Mouse (Mus musculus) forebrain, embryonic 13.5 days (tissue): Measurements from ENCODE around the gene Mon1b. TPM values are rescaled to one million over a fixed set of nuclear protein-coding genes. Genes with fewer than 3 reads are reported as not detected.

Experiments used
- ATAC-seq: fragments of 200-750 bp; cut with Nextera tagmentation; 2 replicates; pipeline ENCODE4 v1.8.0; 2017
- H3K27ac ChIP-seq: fragments of 300-500 bp; sonication (generic); 2 replicates; pipeline ENCODE4 v1.5.1; 2015; ENCODE audit warnings: inconsistent platforms, mild to moderate bottlenecking, moderate library complexity
- H3K27me3 ChIP-seq: fragments of 300-500 bp; sonication (generic); 2 replicates; pipeline ENCODE4 v1.6.1; 2015; ENCODE audit warnings: mild to moderate bottlenecking, inconsistent platforms
- H3K36me3 ChIP-seq: fragments of 300-500 bp; sonication (generic); 2 replicates; pipeline ENCODE4 v1.6.1; 2015; ENCODE audit warnings: mild to moderate bottlenecking, inconsistent platforms; ENCODE audit not compliant: poor library complexity, severe bottlenecking
- H3K4me1 ChIP-seq: fragments of 300-500 bp; sonication (generic); 2 replicates; pipeline ENCODE4 v1.6.1; 2015; ENCODE audit warnings: inconsistent platforms
- H3K4me2 ChIP-seq: fragments of 300-500 bp; sonication (generic); 2 replicates; pipeline ENCODE4 v1.6.1; 2015; ENCODE audit warnings: inconsistent platforms, mild to moderate bottlenecking, moderate library complexity
- H3K4me3 ChIP-seq: fragments of 300-500 bp; sonication (generic); 2 replicates; pipeline ENCODE4 v1.5.1; 2015; ENCODE audit warnings: mild to moderate bottlenecking, inconsistent platforms
- H3K9ac ChIP-seq: fragments of 300-500 bp; sonication (generic); 2 replicates; pipeline ENCODE4 v1.6.1; 2015; ENCODE audit warnings: mild to moderate bottlenecking, inconsistent platforms
- H3K9me3 ChIP-seq: fragments of 300-500 bp; sonication (generic); replicated peaks from 2 replicates; pipeline ENCODE4 v1.6.1; 2016; ENCODE audit warnings: inconsistent platforms
- WGBS: fragments of 180-500 bp; shearing (Covaris S2); methylation state at CpG from one replicate; pipeline ENCODE4 v1.1.7; 2015; 5-methylcytosine and 5-hydroxymethylcytosine counted together
- polyA plus RNA-seq: library from polyadenylated mRNA; unstranded; fragments of >200 nt; fragmentation: Nextera tagmentation; extraction: Ambion mirVana; gene quantifications from 2 replicates; pipeline ENCODE4 v1.2.1, GENCODE M21; 2015

The Mon1b gene
- polyA plus RNA-seq, 1 experiment from 2014 or later, result 9.7 TPM

- Histone ChIP-seq H3K36me3 (no peaks in the 10 kb centered on the region), H3K9ac (no peak overlapping the region), H3K27ac (no peak overlapping the region), H3K27me3 (no peaks in the 10 kb centered on the region), H3K4me2 (no peak overlapping the region), H3K9me3 (no peaks in the 10 kb centered on the region), H3K4me1 (peaks cover 13% of the 10 kb centered on the region; the same call in 1 of the 2 replicates), H3K4me3 (no peak overlapping the region)
- WGBS, result 53% methylated on average over 2 of the region's 2 CpGs
- ATAC-seq, result no peak
Observed at GRCm38 (mm10) chr8:113675281-113675680, 39.9 kb downstream of the Mon1b start.

GRCm38 (mm10) chr8:113676811-113677210 is 41.4 kb downstream of the Mon1b start:
- Histone ChIP-seq H3K4me1 (peaks cover 13% of the 10 kb centered on the region; the same call in 1 of the 2 replicates), H3K4me3 (no peak overlapping the region), H3K27me3 (no peaks in the 10 kb centered on the region), H3K4me2 (no peak overlapping the region), H3K36me3 (no peaks in the 10 kb centered on the region), H3K27ac (no peak overlapping the region), H3K9me3 (no peaks in the 10 kb centered on the region), H3K9ac (no peak overlapping the region)
- WGBS, result 89% methylated on average over 1 of the region's 1 CpGs
- ATAC-seq, result no peak

- no peaks in the 10 kb centered on the region for H3K36me3 ChIP-seq
- no peaks in the 10 kb centered on the region for H3K27me3 ChIP-seq
- no peaks in the 10 kb centered on the region for H3K4me1 ChIP-seq
- H3K27ac ChIP-seq, result no peak overlapping the region
- H3K9ac ChIP-seq, result no peak overlapping the region
- H3K4me2 ChIP-seq, result no peak overlapping the region
- 91% methylated on average over 3 of the region's 3 CpGs for WGBS
- no peaks in the 10 kb centered on the region for H3K9me3 ChIP-seq
- H3K4me3 ChIP-seq, result no peak overlapping the region
- ATAC-seq, result no peak
Observed at GRCm38 (mm10) chr8:113679361-113679760, 44.0 kb downstream of the Mon1b start.

- Histone ChIP-seq H3K36me3 (no peaks in the 10 kb centered on the region), H3K27ac (no peak overlapping the region), H3K4me3 (no peak overlapping the region), H3K9ac (no peak overlapping the region), H3K9me3 (no peaks in the 10 kb centered on the region), H3K4me2 (no peak overlapping the region), H3K4me1 (peaks cover 10% of the 10 kb centered on the region), H3K27me3 (no peaks in the 10 kb centered on the region)
- WGBS, result 74% methylated on average over 17 of the region's 17 CpGs
- peak; percentile 24; the same call in 1 of the 2 replicates for ATAC-seq
Observed at GRCm38 (mm10) chr8:113687889-113688542, 52.6 kb downstream of the Mon1b start.

GRCm38 (mm10) chr8:113688543-113688915 is 53.1 kb downstream of the Mon1b start:
- H3K9ac ChIP-seq, result no peak overlapping the region
- no peaks in the 10 kb centered on the region for H3K9me3 ChIP-seq
- H3K4me1 ChIP-seq, result peaks cover 10% of the 10 kb centered on the region
- WGBS, result 87% methylated on average over 8 of the region's 8 CpGs
- no peak overlapping the region for H3K4me2 ChIP-seq
- no peak overlapping the region for H3K27ac ChIP-seq
- H3K36me3 ChIP-seq, result no peaks in the 10 kb centered on the region
- no peak for ATAC-seq
- no peaks in the 10 kb centered on the region for H3K27me3 ChIP-seq
- H3K4me3 ChIP-seq, result no peak overlapping the region

GRCm38 (mm10) chr8:113691622-113692343 is 56.4 kb downstream of the Mon1b start:
- H3K36me3 ChIP-seq, result no peaks in the 10 kb centered on the region
- no peak overlapping the region for H3K4me2 ChIP-seq
- H3K27ac ChIP-seq, result peak overlapping the region; percentile 19; the same call in 1 of the 2 replicates
- peaks cover 10% of the 10 kb centered on the region for H3K4me1 ChIP-seq
- ATAC-seq, result 0 out of 2 replicates have a peak, but pooled peaks have one; percentile 33
- no peaks in the 10 kb centered on the region for H3K27me3 ChIP-seq
- WGBS, result 63% methylated on average over 14 of the region's 14 CpGs
- H3K9me3 ChIP-seq, result no peaks in the 10 kb centered on the region
- H3K4me3 ChIP-seq, result no peak overlapping the region
- no peak overlapping the region for H3K9ac ChIP-seq

Other genes starting within 250 kb of the Mon1b start
- not detected in 2 replicates for gene Syce1l, start 7.6 kb downstream of the Mon1b start, polyA plus RNA-seq
- gene Adamts18, start 213.2 kb downstream of the Mon1b start, polyA plus RNA-seq, result 8.3 and 14.3 TPM in 2 replicates